Mouse (Mus musculus) heart, adult 2 months (tissue): ENCODE results near the gene Tmem255b. TPM values are rescaled to one million over a fixed set of nuclear protein-coding genes. Genes with fewer than 3 reads are reported as not detected.

Source experiments
- DNase-seq, 2 experiments: peaks; one replicate each; pipeline ENCODE4 v3.0.0; 2021
- H3K27ac ChIP-seq: fragments of 200-600 bp; 2 replicates; pipeline ENCODE4 v1.8.1; 2022
- H3K27me3 ChIP-seq: fragments of 200-500 bp; 2 replicates; pipeline ENCODE4 v1.6.1; 2012; ENCODE audit warnings: mild to moderate bottlenecking, low read length, inconsistent platforms, mixed read lengths; ENCODE audit not compliant: control insufficient read depth, insufficient read depth
- H3K36me3 ChIP-seq: fragments of 200-500 bp; 2 replicates; pipeline ENCODE4 v1.6.1; 2012; ENCODE audit warnings: low read length, inconsistent platforms; ENCODE audit not compliant: control insufficient read depth, insufficient read depth
- H3K4me1 ChIP-seq: fragments of 200-500 bp; 2 replicates; pipeline ENCODE4 v1.6.1; 2011; ENCODE audit warnings: low read length; ENCODE audit not compliant: control insufficient read depth, insufficient read depth
- H3K4me3 ChIP-seq: fragments of 200-600 bp; 2 replicates; pipeline ENCODE4 v1.8.1; 2022
- H3K79me2 ChIP-seq: fragments of 200-500 bp; replicated peaks from 2 replicates; pipeline ENCODE4 v1.6.1; 2012; ENCODE audit warnings: mild to moderate bottlenecking, inconsistent platforms, low read length, moderate library complexity, mixed read lengths; ENCODE audit not compliant: control insufficient read depth, insufficient read depth
- H3K9ac ChIP-seq: fragments of 200-500 bp; 2 replicates; pipeline ENCODE4 v1.6.1; 2012; ENCODE audit warnings: low read depth, mild to moderate bottlenecking, control low read depth, inconsistent platforms, low read length, mixed read lengths
- CTCF ChIP-seq: fragments of 200-600 bp; IDR thresholded peaks from 2 replicates; pipeline ENCODE4 v1.8.1; 2022; ENCODE audit warnings: antibody characterized with exemption, mild to moderate bottlenecking, moderate library complexity
- EP300 ChIP-seq: fragments of 200-500 bp; IDR thresholded peaks from 2 replicates; pipeline ENCODE4 v1.6.1; 2011; ENCODE audit warnings: low read depth, low read length, control low read depth; ENCODE audit not compliant: insufficient read depth
- POLR2A ChIP-seq: fragments of 200-500 bp; IDR thresholded peaks from 2 replicates; pipeline ENCODE4 v1.6.1; 2011; ENCODE audit warnings: mild to moderate bottlenecking, low read depth, low read length, control low read depth; ENCODE audit not compliant: insufficient read depth
- WGBS: fragments of 180-500 bp; shearing (Covaris S2); methylation state at CpG from one replicate; pipeline ENCODE4 v1.1.7; 2018; 5-methylcytosine and 5-hydroxymethylcytosine counted together
- intact Hi-C: fragments of 180-260 bp; cut with DNase I; formaldehyde crosslinking; loops from one replicate; pipeline ENCODE4 v1.15.1; 2025
- polyA plus RNA-seq: library from polyadenylated mRNA; depleted of rRNA; stranded (reverse); fragments of >200 nt; gene quantifications from 2 replicates; pipeline ENCODE4 v1.2.3, GENCODE M21; 2012
- total RNA-seq, 2 experiments: library from RNA; stranded (reverse); gene quantifications; 2 replicates each; pipeline ENCODE4 v1.2.3; 2021

Tmem255b gene
- total and polyA plus RNA-seq, 3 experiments: 4.8 to 10.2 (median 8.0) TPM

DNA sequence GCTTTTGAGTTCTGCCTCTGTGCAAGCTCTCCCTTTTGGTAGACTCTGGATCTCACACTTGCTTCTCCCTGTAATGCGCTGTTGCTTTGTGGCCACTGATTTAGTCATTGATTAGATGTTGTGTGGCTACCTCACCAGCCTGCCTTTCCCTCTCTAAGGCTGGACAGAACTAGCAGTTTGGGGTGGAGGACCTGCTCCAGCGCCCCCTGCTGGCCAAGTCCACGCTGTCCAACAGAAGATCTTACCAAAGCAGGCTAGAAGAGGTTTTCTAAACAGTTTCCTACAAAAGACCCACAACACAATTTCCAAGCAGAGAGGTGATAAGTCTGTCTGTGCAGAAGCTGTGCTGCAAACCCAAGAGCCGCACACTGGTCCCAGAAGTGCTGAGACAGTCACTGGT lies 26.9 kb downstream of the Tmem255b start:
- H3K9ac ChIP-seq: no peak overlapping the region
- peaks cover 6% of the 10 kb centered on the region for H3K4me1 ChIP-seq
- no peaks in the 10 kb centered on the region for H3K36me3 ChIP-seq
- intact Hi-C loops: loop anchor here (1.0 kb wide), 1 partner anchor 51 kb away; no protein-coding TSS in a partner anchor
- peak overlapping the region; percentile 33 for H3K27ac ChIP-seq
- no peaks in the 10 kb centered on the region for H3K27me3 ChIP-seq
- 40% methylated on average over 4 of the region's 4 CpGs for WGBS
- H3K4me3 ChIP-seq: no peak overlapping the region
- no peak for TF ChIP-seq POLR2A
- peak; percentile 91 for TF ChIP-seq CTCF
- peak; percentile 56; the same call in 1 of the 2 replicates for TF ChIP-seq EP300
- no peaks in the 10 kb centered on the region for H3K79me2 ChIP-seq
- peak; percentile 73 to 85 for DNase-seq

DNA sequence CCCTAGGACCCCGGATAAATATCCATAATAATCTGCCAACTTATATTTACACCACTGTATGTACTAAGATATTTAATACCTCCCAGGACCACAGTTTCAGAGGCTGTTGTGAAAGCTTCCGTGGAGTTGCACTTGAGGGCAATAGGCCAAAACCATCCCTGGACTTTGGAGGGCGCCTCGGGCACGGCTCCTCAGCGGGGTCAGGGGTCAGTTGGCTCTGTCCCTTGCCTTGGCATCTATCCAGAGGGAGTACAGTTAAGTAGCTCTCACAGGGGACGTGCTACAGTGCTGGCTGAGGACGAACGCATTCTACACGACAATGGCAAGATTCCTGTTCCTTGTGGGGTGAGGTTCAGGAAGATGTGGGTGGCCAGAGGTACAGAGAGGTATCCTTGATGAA lies 27.4 kb downstream of the Tmem255b start:
- Histone ChIP-seq H3K27ac (peak overlapping the region; percentile 33; the same call in 1 of the 2 replicates), H3K4me1 (peaks cover 6% of the 10 kb centered on the region), H3K4me3 (no peak overlapping the region), H3K9ac (no peak overlapping the region), H3K27me3 (no peaks in the 10 kb centered on the region), H3K36me3 (no peaks in the 10 kb centered on the region), H3K79me2 (no peaks in the 10 kb centered on the region)
- TF ChIP-seq CTCF (no peak), EP300 (no peak), POLR2A (no peak)
- intact Hi-C loops: loop anchor here (1.0 kb wide), 1 partner anchor 51 kb away; no protein-coding TSS in a partner anchor
- peak; percentile 63 to 69 for DNase-seq
- 29% methylated on average over 10 of the region's 10 CpGs for WGBS

- Histone ChIP-seq H3K27ac (no peak overlapping the region), H3K79me2 (no peaks in the 10 kb centered on the region), H3K27me3 (no peaks in the 10 kb centered on the region), H3K36me3 (no peaks in the 10 kb centered on the region), H3K4me1 (peaks cover 6% of the 10 kb centered on the region), H3K4me3 (no peak overlapping the region), H3K9ac (no peak overlapping the region)
- DNase-seq: no peak
- TF ChIP-seq CTCF (no peak), EP300 (no peak), POLR2A (no peak)
- intact Hi-C loops: no loop called here
- WGBS: 64% methylated on average over 7 of the region's 7 CpGs
These were observed 30.3 kb downstream of the Tmem255b start for GRCm38 (mm10) chr8:13465324-13465723.

DNA sequence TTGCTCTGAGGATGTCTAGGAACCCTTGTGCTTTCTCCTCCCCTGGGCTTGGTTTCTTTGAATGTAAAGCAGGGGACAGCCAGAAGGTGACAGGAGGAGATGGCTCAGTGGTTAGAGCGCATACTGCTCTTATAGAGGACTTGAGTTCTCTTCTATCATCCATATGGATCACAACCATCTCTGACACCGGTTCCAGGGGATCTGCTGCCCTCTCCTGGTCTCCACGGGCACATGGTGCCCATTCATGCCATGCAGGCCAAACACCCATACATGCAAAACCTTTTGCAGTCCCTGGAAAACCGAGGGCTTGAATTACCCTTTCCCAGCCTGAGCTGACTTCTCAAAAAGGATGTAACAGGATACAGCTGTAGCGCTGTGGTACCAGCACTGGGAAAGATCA lies 32.0 kb downstream of the Tmem255b start:
- Histone ChIP-seq H3K9ac (no peak overlapping the region), H3K4me3 (no peak overlapping the region), H3K36me3 (no peaks in the 10 kb centered on the region), H3K4me1 (peaks cover 4% of the 10 kb centered on the region), H3K79me2 (no peaks in the 10 kb centered on the region), H3K27ac (no peak overlapping the region), H3K27me3 (no peaks in the 10 kb centered on the region)
- peak; percentile 63 for TF ChIP-seq CTCF
- TF ChIP-seq POLR2A: no peak
- intact Hi-C loops: no loop called here
- DNase-seq: no peak
- WGBS: 64% methylated on average over 5 of the region's 5 CpGs

GRCm38 (mm10) chr8:13468737-13469136 lies 33.7 kb downstream of the Tmem255b start:
- Histone ChIP-seq H3K9ac (no peak overlapping the region), H3K79me2 (no peaks in the 10 kb centered on the region), H3K27ac (no peak overlapping the region), H3K27me3 (no peaks in the 10 kb centered on the region), H3K36me3 (0 out of 2 replicates have a peak, but pooled peaks cover 4% of the 10 kb centered on the region), H3K4me3 (no peak overlapping the region), H3K4me1 (peaks cover 2% of the 10 kb centered on the region; the same call in 1 of the 2 replicates)
- DNase-seq: no peak
- no peak for TF ChIP-seq POLR2A
- TF ChIP-seq CTCF: no peak
- TF ChIP-seq EP300: no peak
- WGBS: 84% methylated on average over 9 of the region's 9 CpGs
- intact Hi-C loops: no loop called here

DNA sequence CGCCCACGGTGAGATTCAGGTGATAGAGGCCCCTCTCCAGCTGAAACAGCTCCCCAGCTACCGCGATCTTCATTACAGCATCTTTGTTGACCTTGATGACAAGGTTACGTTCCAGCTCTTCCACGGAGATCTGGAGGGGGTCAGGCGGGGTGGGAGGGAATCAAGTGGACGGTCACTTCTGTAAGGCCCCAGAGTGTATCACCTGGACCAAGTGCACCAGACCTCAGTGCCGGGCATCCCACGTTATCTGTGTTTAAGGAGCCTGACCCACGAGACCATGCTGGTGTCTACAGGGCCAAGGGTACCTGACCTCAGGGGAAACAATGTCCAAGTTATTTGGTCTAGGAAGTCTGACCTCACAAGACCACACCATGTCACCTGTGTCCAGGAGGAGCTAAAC lies 36.5 kb downstream of the Tmem255b start:
- no peak for TF ChIP-seq EP300
- TF ChIP-seq CTCF: no peak
- no peak for TF ChIP-seq POLR2A
- intact Hi-C loops: no loop called here
- H3K27me3 ChIP-seq: no peaks in the 10 kb centered on the region
- no peak overlapping the region for H3K27ac ChIP-seq
- no peak overlapping the region for H3K4me3 ChIP-seq
- WGBS: 76% methylated on average over 11 of the region's 11 CpGs
- H3K79me2 ChIP-seq: no peaks in the 10 kb centered on the region
- DNase-seq: no peak
- no peak overlapping the region for H3K9ac ChIP-seq
- H3K36me3 ChIP-seq: 0 out of 2 replicates have a peak, but pooled peaks cover 4% of the 10 kb centered on the region
- peaks cover 2% of the 10 kb centered on the region; the same call in 1 of the 2 replicates for H3K4me1 ChIP-seq
